Mouse (Mus musculus) lung, embryonic 14.5 days (tissue): ENCODE results near the gene Btbd19. TPM values are rescaled to one million over a fixed set of nuclear protein-coding genes. Genes with fewer than 3 reads are reported as not detected.

Experiments used
- ATAC-seq: fragments of 200-750 bp; cut with Nextera tagmentation; 2 replicates; pipeline ENCODE4 v1.8.0; 2017; ENCODE audit warnings: mild to moderate bottlenecking, moderate TSS enrichment, moderate library complexity; ENCODE audit not compliant: insufficient read depth
- DNase-seq: peaks from one replicate; pipeline ENCODE4 v3.0.0-alpha.2; 2015
- H3K27ac ChIP-seq: fragments of 300-500 bp; sonication (generic); 2 replicates; pipeline ENCODE4 v1.5.1; 2014; ENCODE audit warnings: low read depth, mild to moderate bottlenecking, moderate library complexity
- H3K27me3 ChIP-seq: fragments of 300-500 bp; sonication (generic); 2 replicates; pipeline ENCODE4 v1.6.1; 2014; ENCODE audit warnings: low read length, control low read depth; ENCODE audit not compliant: insufficient read depth
- H3K36me3 ChIP-seq: fragments of 300-500 bp; sonication (generic); 2 replicates; pipeline ENCODE4 v1.6.1; 2014; ENCODE audit warnings: control low read depth; ENCODE audit not compliant: insufficient read depth
- H3K4me1 ChIP-seq: fragments of 300-500 bp; sonication (generic); 2 replicates; pipeline ENCODE4 v1.6.1; 2014; ENCODE audit warnings: antibody characterized with exemption, control low read depth; ENCODE audit not compliant: insufficient read depth
- H3K4me2 ChIP-seq: fragments of 300-500 bp; sonication (generic); 2 replicates; pipeline ENCODE4 v1.6.1; 2014; ENCODE audit warnings: mild to moderate bottlenecking
- H3K4me3 ChIP-seq: fragments of 300-500 bp; sonication (generic); 2 replicates; pipeline ENCODE4 v1.5.1; 2014; ENCODE audit warnings: low read depth, low read length
- H3K9ac ChIP-seq: fragments of 300-500 bp; sonication (generic); 2 replicates; pipeline ENCODE4 v1.6.1; 2014
- H3K9me3 ChIP-seq: fragments of 300-500 bp; sonication (generic); 2 replicates; pipeline ENCODE4 v1.6.1; 2016; ENCODE audit warnings: low read depth, low read length, control low read depth
- CTCF ChIP-seq: IDR thresholded peaks from 2 replicates; pipeline ENCODE4 v1.5.1; 2016; ENCODE audit warnings: antibody characterized with exemption, low read depth
- WGBS: fragments of 180-500 bp; shearing (Covaris S2); extraction: QIAGEN DNeasy Blood & Tissue Kit; methylation state at CpG from one replicate; pipeline ENCODE4 v1.1.7; 2014; 5-methylcytosine and 5-hydroxymethylcytosine counted together
- polyA plus RNA-seq: library from polyadenylated mRNA; unstranded; fragments of >200 nt; fragmentation: Nextera tagmentation; extraction: Ambion mirVana; gene quantifications from 2 replicates; pipeline ENCODE4 v1.2.1, GENCODE M21; 2014

Btbd19 gene
- 6.7 and 7.6 TPM in 2 replicates for polyA plus RNA-seq

DNA sequence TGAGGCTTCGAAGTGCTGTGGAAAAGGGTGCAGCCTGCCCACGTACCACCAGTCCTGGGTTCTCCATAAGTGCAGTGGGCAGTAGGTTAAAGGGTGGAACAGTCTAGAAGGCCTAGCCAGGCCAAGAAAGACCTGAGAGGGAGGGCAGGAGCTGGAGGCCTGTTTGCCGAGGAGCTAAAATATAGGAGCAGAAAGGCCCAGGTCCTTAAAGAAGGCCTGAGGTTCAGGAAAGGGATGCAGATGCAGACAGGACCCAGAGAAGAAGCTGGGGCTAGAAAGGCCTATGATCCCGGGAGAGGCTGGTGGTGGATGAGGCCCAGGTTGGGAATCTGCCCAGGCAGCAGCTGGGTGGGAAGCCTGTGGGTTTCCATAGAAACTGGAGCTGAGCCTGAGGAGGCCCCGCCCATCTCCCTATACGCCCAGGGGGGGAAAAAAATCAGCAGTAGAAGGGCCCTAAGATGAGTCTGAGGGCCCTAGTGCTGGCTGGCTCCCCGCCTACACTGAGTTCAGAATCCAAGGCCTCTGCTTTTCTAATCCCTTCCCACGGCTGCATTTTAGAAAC is at the start of gene Btbd19:
TSS of gene Btbd19 (minus strand) at position 378 of the 562 bp plus-strand sequence.
- Histone ChIP-seq H3K4me2 (peak within 1 kb of the TSS; percentile 26), H3K4me1 (peaks cover 17% of the 10 kb centered on the region), H3K9ac (peak within 1 kb of the TSS; percentile 35; the same call in 1 of the 2 replicates), H3K27ac (peak within 1 kb of the TSS; percentile 94), H3K36me3 (peaks cover 12% of the 10 kb centered on the region; the same call in 1 of the 2 replicates), H3K9me3 (no peaks in the 10 kb centered on the region), H3K27me3 (no peaks in the 10 kb centered on the region), H3K4me3 (no peak within 1 kb of the TSS)
- peak; percentile 92 for DNase-seq
- 21% methylated on average over 8 of the region's 8 CpGs for WGBS
- TF ChIP-seq CTCF: no peak
- ATAC-seq: peak; percentile 60

DNA sequence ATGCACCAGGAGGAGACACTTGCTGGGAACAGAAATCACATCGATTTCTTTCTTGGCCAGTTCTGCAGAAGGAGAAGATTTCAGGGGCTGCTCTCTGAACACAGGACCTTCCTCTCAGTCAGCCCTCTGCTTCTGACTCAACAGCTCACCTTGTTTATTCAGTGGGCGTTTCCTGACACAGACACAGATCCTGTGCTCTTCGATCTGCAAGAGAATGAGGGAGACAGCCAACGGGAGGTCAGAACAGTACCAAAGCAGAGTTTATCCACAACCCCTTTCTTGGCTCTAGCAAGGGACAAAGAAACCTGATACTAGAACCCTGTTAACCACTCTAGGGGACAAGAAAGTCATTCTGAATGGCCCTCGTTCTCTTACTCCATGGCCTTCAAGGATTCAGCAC is 44.4 kb upstream of the Btbd19 start:
- DNase-seq: no peak
- Histone ChIP-seq H3K4me2 (no peak overlapping the region), H3K9ac (no peak overlapping the region), H3K36me3 (peaks cover 99% of the 10 kb centered on the region), H3K4me1 (no peaks in the 10 kb centered on the region), H3K27me3 (no peaks in the 10 kb centered on the region), H3K27ac (no peak overlapping the region), H3K4me3 (no peak overlapping the region), H3K9me3 (no peaks in the 10 kb centered on the region)
- 82% methylated on average over 5 of the region's 5 CpGs for WGBS
- ATAC-seq: no peak
- no peak for TF ChIP-seq CTCF

DNA sequence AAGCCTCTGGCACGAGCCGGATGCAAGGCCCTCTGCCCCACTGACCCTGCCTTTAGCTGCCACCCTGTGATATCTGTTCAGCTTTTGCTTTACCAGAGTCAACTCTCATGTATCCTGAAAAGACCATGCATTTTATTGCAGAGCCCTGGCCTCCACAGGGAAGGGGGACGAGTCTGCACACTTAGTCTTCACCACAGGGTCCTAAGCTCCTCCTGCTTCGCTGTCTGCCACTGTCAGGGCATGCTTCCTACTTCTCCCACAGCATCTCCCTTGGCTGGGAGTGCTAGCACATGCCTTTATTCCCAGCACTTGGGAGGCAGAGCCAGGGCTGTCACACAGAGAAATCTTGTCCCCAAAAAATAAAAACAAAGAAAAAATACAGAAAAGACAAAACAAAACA is 35.7 kb upstream of the Btbd19 start:
- Histone ChIP-seq H3K9ac (no peak overlapping the region), H3K36me3 (peaks cover 68% of the 10 kb centered on the region), H3K27ac (no peak overlapping the region), H3K4me3 (no peak overlapping the region), H3K4me1 (no peaks in the 10 kb centered on the region), H3K9me3 (no peaks in the 10 kb centered on the region), H3K27me3 (no peaks in the 10 kb centered on the region), H3K4me2 (no peak overlapping the region)
- WGBS: 63% methylated on average over 4 of the region's 4 CpGs
- DNase-seq (no peak), ATAC-seq (no peak)
- no peak for TF ChIP-seq CTCF

DNA sequence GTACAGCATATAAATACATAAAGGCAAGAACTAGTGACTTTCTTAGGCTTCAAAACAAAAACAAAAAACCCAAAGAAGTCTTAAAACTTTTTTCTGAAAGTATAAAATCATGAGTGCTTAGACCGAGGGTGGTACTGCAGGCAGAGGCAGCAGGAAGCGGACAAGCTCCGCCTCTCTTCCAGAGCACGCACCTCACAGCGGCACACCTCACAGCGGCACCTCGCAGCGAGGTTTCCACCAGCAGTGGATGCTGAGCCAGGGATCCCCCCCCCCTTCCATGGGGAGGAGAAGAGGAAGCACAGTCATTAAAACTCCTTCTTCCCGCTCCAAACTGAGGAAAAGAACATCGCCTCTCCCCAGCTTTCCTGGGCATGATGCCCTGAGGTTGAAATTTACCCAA is 34.1 kb upstream of the Btbd19 start:
- WGBS: 75% methylated on average over 10 of the region's 10 CpGs
- TF ChIP-seq CTCF: no peak
- Histone ChIP-seq H3K4me3 (no peak overlapping the region), H3K4me2 (no peak overlapping the region), H3K9ac (no peak overlapping the region), H3K27ac (no peak overlapping the region), H3K36me3 (peaks cover 60% of the 10 kb centered on the region), H3K4me1 (no peaks in the 10 kb centered on the region), H3K27me3 (no peaks in the 10 kb centered on the region), H3K9me3 (no peaks in the 10 kb centered on the region)
- DNase-seq (no peak), ATAC-seq (no peak)

DNA sequence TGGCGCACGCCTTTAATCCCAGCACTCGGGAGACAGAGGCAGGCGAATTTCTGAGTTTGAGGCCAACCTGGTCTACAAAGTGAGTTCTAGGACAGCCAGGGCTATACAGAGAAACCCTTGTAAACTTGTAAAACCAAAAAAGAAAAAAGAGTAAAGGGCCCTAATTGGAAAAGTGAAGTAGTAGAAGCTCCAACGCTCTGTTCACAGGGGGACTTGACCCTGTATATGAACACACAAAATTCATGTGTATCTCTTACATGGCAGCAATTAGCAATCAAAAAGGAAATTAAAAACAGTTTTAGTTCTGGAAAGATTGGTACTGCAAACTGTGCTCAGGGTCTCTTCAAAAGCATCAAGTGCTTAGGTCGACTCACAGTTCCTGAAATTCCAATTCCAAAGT is 30.8 kb upstream of the Btbd19 start:
- ATAC-seq (no peak), DNase-seq (no peak)
- Histone ChIP-seq H3K9ac (peak overlapping the region; percentile 99; the same call in 1 of the 2 replicates), H3K36me3 (peaks cover 61% of the 10 kb centered on the region), H3K4me2 (peak overlapping the region; percentile 71), H3K27me3 (no peaks in the 10 kb centered on the region), H3K27ac (peak overlapping the region; percentile 97), H3K9me3 (no peaks in the 10 kb centered on the region), H3K4me1 (no peaks in the 10 kb centered on the region), H3K4me3 (peak overlapping the region; percentile 98)
- no peak for TF ChIP-seq CTCF
- WGBS: 32% methylated on average over 6 of the region's 6 CpGs

DNA sequence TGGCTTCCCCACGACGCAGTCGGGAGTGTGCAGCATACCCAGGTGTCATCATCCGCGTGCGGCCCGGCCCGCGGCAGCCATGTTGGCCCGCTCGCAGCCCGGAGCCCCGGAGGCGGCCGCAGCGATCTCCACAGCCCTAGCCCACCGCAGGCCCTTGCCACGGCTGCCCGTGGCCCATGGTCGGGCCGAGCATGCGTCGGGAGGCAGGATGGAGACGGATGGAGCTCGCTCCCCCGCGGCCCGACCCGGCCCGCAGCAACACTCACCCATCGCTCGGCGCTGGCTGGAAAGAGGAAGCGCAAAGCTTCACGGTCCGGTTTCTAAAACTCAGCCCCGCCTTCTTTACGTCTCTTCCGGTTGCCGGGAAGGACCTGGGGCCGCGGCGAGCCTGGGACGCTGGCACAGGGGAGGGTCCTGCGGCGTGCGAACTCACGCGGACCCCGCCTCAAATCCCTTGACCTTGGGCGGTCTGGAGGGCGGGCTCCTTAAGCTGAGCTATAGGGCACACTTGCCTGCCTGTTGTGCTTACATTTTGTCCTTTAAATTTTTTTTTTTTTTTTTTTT is 30.3 kb upstream of the Btbd19 start, which contains the start of gene Rps8:
TSS of gene Rps8 (minus strand) at position 452 of the 564 bp plus-strand sequence.
- no peak for TF ChIP-seq CTCF

DNA sequence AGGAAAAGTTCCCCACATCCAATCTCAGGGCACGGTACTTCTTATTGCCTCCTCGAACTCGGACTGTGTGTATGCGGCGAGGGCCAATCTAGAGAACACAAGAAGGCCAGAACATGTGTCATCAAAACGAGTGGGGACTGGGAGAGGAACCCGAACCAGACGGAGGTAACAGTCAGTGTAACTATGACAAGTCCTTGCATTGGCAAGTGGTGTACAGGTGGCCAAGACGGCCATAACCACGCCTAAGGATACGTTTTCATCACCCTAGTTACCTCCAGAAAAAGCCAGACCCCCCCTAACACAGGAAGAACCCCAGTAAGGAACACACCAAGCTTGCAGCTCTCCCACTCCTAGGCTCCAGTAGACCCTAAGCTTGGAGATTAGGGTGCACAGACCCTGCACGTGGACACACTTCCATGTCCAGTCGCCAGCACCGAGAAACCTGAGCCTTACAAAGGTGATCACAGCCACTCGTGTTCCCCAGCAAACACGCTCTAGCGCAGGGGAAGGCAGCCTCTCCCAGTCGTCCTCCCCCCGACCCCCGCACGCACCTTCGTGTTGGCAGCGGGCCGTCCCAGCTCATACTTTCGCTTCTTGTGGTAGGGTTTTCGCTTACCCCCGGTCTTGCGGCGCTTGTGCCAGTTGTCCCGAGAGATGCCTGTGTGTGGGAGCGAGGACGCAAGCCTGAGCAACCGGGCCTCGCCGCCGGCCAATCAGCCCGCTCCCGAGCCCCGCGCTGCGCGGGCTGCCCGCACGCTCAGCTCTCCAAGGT is 29.7 kb upstream of the Btbd19 start:
- H3K27me3 ChIP-seq: no peaks in the 10 kb centered on the region
- DNase-seq (no peak), ATAC-seq (0 out of 2 replicates have a peak, but pooled peaks have one; percentile 0)
- 2% methylated on average over 44 of the region's 44 CpGs for WGBS
- H3K27ac ChIP-seq: peak overlapping the region; percentile 97
- H3K4me2 ChIP-seq: peak overlapping the region; percentile 71
- H3K9me3 ChIP-seq: no peaks in the 10 kb centered on the region
- no peaks in the 10 kb centered on the region for H3K4me1 ChIP-seq
- H3K4me3 ChIP-seq: peak overlapping the region; percentile 98
- H3K9ac ChIP-seq: peak overlapping the region; percentile 99
- TF ChIP-seq CTCF: no peak
- peaks cover 61% of the 10 kb centered on the region for H3K36me3 ChIP-seq

More for the DNA sequence above, 30.3 kb upstream of the Btbd19 start, which contains the start of gene Rps8:
- H3K27me3 ChIP-seq: no peaks in the 10 kb centered on the region
- peak within 1 kb of the TSS; percentile 97 for H3K27ac ChIP-seq
- H3K36me3 ChIP-seq: peaks cover 61% of the 10 kb centered on the region
- H3K9ac ChIP-seq: peak within 1 kb of the TSS; percentile 99
- ATAC-seq (peak; percentile 92), DNase-seq (peak; percentile 98)
- under 1% methylated on average over 52 of the region's 52 CpGs for WGBS
- peak within 1 kb of the TSS; percentile 71 for H3K4me2 ChIP-seq
- no peaks in the 10 kb centered on the region for H3K9me3 ChIP-seq
- H3K4me1 ChIP-seq: no peaks in the 10 kb centered on the region
- peak within 1 kb of the TSS; percentile 98 for H3K4me3 ChIP-seq
